Mouse (Mus musculus) embryonic fibroblast, embryonic 13.5 days (primary cell): ENCODE results near the gene Hs1bp3.

Experiments
- CTCF ChIP-seq: IDR thresholded peaks from 2 replicates; pipeline ENCODE4 v1.5.1; 2011; ENCODE audit warnings: mild to moderate bottlenecking, control low read depth, low read length, moderate library complexity, borderline replicate concordance; ENCODE audit not compliant: insufficient read depth
- POLR2A ChIP-seq: IDR thresholded peaks from 2 replicates; pipeline ENCODE4 v1.6.1; 2011; ENCODE audit warnings: low read depth, mild to moderate bottlenecking, control low read depth, low read length, moderate library complexity

DNA sequence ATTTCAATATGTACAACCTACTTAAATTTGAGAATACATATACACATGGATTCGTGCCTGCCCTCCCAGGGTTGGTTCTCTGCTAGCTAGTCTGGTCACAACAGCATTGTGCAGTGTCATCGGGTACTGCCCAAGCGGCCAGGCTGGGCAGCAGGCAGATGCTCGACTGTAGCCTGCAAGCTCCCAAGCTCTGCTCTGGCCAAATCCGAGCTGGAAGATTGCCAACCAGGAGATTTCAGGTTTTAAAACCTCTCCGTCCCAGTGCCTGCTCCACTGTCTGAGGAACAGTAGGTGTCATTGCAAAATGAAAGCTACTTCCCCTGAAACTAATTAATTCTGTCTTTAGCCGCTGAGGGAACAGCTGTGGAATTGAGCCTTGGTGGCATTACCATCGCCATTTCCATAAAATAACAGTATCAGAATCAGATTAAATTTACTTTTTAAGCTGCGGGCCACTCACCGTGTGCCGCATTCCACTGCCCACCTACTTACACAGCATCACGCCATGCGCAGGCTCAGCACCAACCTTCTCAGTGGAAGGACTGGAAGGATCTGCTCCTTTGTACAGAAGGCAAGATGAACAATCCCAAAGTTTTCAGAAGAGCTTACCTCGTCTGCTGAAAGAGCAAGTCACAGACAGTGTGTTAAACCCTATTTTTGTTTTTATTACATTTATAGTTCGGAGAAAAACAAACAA is 21.9 kb upstream of the Hs1bp3 start:
- TF ChIP-seq CTCF (no peak), POLR2A (no peak)
